Mouse (Mus musculus): ENCODE measurements around the gene Gak. TPM values are rescaled to one million over a fixed set of nuclear protein-coding genes. Genes with fewer than 3 reads are reported as not detected.

The Gak gene
- total RNA-seq, 2 experiments from 2014 or later = 78.1 to 94.1 TPM

- no peak for DNase-seq (ENCODE audit: low spot score in 2 of 2)
Observed at GRCm38 (mm10) chr5:108610426-108610825, 19.1 kb downstream of the Gak start.

- no peak for DNase-seq (ENCODE audit: low spot score in 2 of 2)
Observed at GRCm38 (mm10) chr5:108602537-108602936, 27.0 kb downstream of the Gak start.

- DNase-seq (ENCODE audit: low spot score in 2 of 2) = no peak
Observed at GRCm38 (mm10) chr5:108599923-108600322, 29.6 kb downstream of the Gak start.

- no peak for DNase-seq (ENCODE audit: low spot score in 2 of 2)
Observed at GRCm38 (mm10) chr5:108581361-108581891, 48.1 kb downstream of the Gak start.

GRCm38 (mm10) chr5:108573054-108573453 is 56.5 kb downstream of the Gak start:
- no peak for DNase-seq (ENCODE audit: low spot score in 2 of 2)

GRCm38 (mm10) chr5:108570991-108571390 is 58.6 kb downstream of the Gak start:
- peak in 1 of 2 experiments; percentile 34 for DNase-seq (ENCODE audit: low spot score in 2 of 2)

- DNase-seq (ENCODE audit: low spot score in 2 of 2) = no peak
Observed at GRCm38 (mm10) chr5:108567104-108567503, 62.5 kb downstream of the Gak start.

GRCm38 (mm10) chr5:108566523-108566922 is 63.0 kb downstream of the Gak start:
- DNase-seq (ENCODE audit: low spot score in 2 of 2) = no peak

- no peak for DNase-seq (ENCODE audit: low spot score in 2 of 2)
Observed at GRCm38 (mm10) chr5:108565381-108565780, 64.2 kb downstream of the Gak start.

GRCm38 (mm10) chr5:108564346-108564745 is 65.2 kb downstream of the Gak start:
- no peak for DNase-seq (ENCODE audit: low spot score in 2 of 2)

- DNase-seq (ENCODE audit: low spot score in 2 of 2) = no peak
Observed at GRCm38 (mm10) chr5:108562483-108562882, 67.1 kb downstream of the Gak start.

GRCm38 (mm10) chr5:108556986-108557385 is 72.6 kb downstream of the Gak start:
- DNase-seq (ENCODE audit: low spot score in 2 of 2) = no peak

GRCm38 (mm10) chr5:108554041-108554440 is 75.5 kb downstream of the Gak start:
- no peak for DNase-seq (ENCODE audit: low spot score in 2 of 2)

GRCm38 (mm10) chr5:108550207-108550594 is 79.4 kb downstream of the Gak start:
- DNase-seq (ENCODE audit: low spot score in 2 of 2) = no peak

GRCm38 (mm10) chr5:108549489-108550206 is 79.9 kb downstream of the Gak start, which contains the start of gene Cplx1:
Gene Cplx1, minus strand, starts transcription at chr5:108550024.
- DNase-seq (ENCODE audit: low spot score in 2 of 2) = peak; percentile 48 to 66

GRCm38 (mm10) chr5:108549137-108549488 is 80.4 kb downstream of the Gak start:
- no peak for DNase-seq (ENCODE audit: low spot score in 2 of 2)

- DNase-seq (ENCODE audit: low spot score in 2 of 2) = no peak
Observed at GRCm38 (mm10) chr5:108547636-108548035, 81.9 kb downstream of the Gak start.

GRCm38 (mm10) chr5:108543516-108544291 is 85.9 kb downstream of the Gak start:
- DNase-seq (ENCODE audit: low spot score in 2 of 2) = no peak

GRCm38 (mm10) chr5:108534188-108534587 is 95.4 kb downstream of the Gak start:
- DNase-seq (ENCODE audit: low spot score in 2 of 2) = no peak

- DNase-seq (ENCODE audit: low spot score in 2 of 2) = no peak
Observed at GRCm38 (mm10) chr5:108522597-108522996, 107.0 kb downstream of the Gak start.

GRCm38 (mm10) chr5:108521896-108522295 is 107.7 kb downstream of the Gak start:
- no peak for DNase-seq (ENCODE audit: low spot score in 2 of 2)

- no peak for DNase-seq (ENCODE audit: low spot score in 2 of 2)
Observed at GRCm38 (mm10) chr5:108521016-108521415, 108.5 kb downstream of the Gak start.

Measured in adrenal gland, adult 18-20 months (tissue).